Mouse (Mus musculus) liver, postnatal 0 days (tissue): ENCODE data around the gene Anln.

Experiments used
- CTCF ChIP-seq: sonication (generic); IDR thresholded peaks from 2 replicates; pipeline ENCODE4 v1.5.1; 2016; ENCODE audit warnings: antibody characterized with exemption, low read depth
- EP300 ChIP-seq: IDR thresholded peaks from 2 replicates; pipeline ENCODE4 v1.6.1; 2016; ENCODE audit warnings: antibody characterized with exemption, low read depth, mild to moderate bottlenecking

DNA sequence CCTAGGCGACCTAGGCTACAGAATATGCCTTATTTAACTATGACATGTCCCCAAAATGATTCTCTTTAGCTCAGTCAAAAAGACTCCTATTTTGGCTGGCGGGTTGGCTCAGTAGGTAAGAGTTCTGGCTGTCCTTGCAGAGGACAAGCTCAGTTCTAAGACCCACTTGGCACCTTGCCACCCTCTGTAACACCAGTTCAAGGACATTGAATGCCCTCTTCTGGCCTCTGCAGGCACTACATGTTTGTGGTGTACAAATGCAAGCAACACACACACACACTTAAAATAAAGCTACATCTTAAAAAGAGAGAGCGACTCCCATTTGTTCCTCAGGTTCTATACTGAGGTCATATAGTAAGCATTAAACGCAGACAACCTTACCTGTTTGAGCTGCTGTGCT is 16.2 kb downstream of the Anln start:
- no peak for TF ChIP-seq EP300
- TF ChIP-seq CTCF, result peak; percentile 36; the same call in 1 of the 2 replicates
